Mouse (Mus musculus) frontal cortex, postnatal 10 days (tissue): ENCODE measurements around the gene Psmc3.

Experiments used
- DNase-seq, 2 experiments: peaks; one replicate each; pipeline ENCODE4 v3.0.0; 2022; ENCODE audit warnings: low spot score in 2 of 2, mixed read lengths in 1 of 2

Gene Psmc3

DNA sequence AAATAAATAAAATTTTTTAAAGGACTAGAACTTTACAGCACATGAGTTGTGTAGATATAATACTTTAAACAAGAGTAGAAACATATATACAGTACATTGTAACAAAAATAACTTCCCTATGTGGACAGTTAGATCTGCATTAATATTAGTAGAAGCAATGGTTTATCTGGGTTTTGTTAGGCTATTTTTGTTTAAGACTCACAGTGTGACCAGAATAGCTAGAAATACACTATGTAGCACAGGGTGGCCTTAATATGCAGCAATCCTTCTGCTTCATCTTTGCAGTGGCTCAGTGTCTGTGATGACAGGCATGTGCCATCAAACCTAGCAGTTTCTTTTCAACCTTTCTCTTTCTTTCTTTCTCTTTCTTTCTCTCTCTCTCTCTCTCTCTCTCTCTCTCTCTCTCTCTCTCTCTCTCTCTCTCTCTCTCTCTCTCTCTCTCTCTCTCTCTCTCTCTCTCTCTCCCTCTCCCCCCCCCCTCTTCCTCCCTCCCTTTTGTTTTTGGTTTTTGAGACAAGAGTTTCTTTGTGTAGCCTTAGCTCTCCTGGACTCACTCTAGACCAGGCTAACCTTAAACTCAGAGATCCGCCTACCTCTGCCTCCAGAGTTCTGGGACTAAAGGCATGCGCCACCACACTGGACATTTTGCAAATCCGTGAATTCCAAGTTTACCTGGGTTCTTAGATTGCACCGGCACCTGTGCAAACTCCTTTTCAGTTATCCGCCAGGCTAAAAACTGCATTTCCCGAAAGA is 452 bp upstream of the Psmc3 start:
- DNase-seq, result no peak

DNA sequence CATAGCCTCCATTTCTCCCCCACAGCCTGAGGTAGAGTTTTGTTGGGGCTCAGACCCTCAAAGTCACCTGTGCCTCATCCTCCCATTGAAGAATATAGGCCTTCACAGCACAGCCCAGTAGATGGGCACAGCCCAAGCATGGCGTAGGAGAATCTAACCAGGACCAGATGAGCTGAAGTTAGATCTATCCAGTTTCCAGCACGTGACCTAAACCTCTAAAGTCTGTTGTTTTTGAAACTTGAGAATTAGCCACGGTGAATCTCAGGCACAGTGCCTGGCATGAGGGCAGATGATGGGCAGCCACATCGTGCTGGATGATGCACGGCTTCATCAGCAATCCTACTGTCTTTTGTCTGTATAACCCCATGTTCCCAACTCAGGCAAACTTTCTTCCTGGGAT is 4.6 kb downstream of the Psmc3 start:
- no peak for DNase-seq

DNA sequence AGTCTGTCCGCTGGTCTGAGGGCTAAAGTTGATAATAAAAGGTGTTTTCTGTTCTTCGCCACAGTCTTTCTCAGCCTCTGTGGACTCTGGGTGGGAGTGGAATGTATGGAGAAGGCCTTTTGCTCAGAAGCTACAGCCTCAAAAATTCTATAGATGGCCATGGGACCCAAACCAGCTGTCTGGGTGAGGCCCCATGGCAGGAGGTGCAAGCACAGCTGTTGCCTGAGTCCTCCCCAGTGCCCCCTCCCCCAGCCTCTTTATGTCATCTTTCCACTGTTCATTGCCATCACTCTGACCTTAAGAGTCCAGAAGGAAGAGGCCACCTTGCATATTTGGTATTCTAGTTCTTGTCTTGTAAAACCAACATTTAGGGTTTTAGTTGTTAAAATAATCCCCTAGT is 5.6 kb downstream of the Psmc3 start:
- no peak for DNase-seq

DNA sequence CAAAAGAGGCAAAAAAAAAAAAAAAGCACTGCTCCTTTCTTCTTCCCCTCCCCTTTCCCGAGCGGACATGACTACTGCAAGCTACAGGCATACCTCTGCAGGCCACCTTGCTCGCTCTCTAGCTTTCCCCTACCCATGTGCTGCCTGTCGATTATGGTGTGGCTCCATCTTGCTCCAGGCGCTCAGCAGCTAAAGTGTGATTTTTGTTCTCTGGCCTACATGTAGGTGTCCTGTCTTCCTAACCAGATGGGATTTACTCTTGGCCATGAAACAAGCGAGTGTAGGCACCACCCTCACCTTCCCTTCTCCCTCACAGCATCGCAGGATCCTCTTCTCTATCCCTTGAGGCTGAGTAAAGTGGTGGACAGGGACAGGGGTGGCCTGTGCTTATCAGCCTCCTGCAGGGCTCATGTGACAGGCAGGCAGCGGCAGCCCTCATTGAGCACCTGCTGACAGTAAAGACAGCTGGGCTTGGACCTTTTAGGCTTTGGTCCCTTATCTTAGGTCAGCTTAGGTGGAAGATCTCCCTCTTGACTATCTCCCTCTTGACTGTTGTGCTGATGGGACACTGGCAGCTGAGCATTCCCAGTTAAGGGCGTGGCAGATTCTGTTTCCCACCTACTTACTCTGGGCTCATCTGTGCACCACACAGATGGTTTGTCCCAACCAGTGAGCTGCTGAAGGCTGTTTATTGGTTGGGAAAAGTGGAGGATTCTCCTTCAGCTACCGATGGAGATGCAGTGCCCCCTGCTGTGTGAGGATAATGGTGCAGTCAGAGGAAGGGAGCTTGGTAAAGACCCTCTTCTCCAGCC is 6.9 kb downstream of the Psmc3 start:
- peak in 1 of 2 experiments; percentile 68 for DNase-seq

DNA sequence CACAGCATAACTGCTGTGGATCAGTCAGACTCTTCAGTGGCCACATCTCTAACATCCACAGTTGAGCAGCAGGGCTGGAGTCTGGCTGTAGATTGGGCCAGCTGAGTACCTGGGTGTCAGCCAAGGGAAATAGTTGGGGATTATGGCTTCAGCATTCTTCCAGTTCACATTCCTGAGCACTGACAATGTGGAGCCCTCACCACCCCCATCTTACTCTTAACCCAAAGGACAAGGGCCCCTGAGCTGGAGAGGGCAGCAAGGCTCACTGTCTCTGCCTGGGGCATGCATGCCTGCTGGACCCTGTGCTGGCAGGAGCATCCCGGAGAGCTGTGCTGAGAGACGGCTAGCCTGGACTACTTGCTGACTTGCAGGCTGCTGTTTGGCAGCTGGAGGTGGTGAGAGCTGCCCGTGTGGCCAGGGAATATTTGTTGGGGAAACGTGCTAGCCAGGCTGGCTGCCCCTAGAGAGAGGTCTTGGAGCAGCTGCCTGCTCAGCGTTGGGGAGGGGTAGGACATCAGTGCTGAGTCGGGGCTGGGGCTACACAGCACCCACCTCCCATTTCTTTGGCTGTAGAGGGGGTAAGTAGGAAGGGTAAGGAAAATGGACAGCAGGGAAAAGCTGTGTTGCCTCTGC is 8.2 kb downstream of the Psmc3 start:
- no peak for DNase-seq

DNA sequence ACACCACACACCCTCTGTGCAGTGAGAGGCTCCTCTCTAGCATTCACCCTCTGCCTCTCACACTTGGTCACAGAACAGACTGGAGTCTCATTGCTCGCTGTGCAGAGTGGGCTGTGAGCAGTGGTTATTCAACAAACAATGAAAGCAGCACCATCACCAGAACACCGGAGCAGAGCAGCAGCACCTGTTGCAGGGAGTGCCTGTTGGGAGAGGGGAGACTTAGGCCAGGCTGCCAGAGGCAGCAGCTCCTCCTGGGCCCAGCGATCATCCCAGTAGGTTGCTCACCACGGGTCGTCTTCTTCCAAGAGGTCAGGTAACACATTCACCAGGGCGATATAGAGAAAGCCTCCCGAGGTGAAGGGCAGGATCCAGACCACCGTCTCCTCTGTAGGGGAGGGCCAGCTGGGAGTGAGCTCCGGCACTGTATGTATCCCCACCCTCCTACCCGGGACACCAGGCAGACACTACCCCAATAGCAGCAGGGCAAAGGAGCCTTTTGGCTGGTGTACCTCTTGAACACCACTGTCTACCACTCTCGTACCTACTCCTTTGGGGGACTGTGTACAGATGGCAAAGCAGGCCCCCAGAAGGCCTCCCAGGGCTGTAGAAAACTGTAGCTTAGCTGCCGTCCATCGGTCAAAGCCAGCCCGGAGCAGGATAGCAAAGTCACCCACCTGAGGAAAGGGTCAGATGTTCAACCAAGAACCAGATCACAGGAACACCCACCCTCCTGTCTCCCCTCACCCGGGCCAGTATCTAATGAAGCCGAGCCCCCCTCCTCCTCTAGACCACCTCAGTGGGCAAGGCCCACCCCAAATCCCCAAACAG is 9.2 kb downstream of the Psmc3 start:
- no peak for DNase-seq

DNA sequence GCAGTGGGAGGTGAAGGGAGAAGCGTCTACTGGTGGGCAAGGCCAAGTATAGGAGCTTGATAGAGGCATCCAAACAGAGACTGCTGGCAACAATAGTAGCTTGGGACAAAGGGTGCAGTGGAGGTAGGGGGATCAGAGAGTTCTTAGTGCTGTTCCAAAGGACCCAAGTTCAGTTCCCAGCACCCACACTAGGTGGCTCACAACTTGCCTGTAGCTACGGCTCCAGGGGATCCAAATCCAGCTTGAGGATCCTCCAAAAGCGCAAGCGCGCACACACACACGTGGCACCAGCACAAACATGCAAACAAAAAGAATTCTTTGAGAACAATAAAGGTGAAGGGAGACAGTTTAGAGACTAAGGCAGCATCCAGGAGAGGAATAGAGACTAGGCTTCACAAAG is 10.4 kb downstream of the Psmc3 start:
- no peak for DNase-seq

DNA sequence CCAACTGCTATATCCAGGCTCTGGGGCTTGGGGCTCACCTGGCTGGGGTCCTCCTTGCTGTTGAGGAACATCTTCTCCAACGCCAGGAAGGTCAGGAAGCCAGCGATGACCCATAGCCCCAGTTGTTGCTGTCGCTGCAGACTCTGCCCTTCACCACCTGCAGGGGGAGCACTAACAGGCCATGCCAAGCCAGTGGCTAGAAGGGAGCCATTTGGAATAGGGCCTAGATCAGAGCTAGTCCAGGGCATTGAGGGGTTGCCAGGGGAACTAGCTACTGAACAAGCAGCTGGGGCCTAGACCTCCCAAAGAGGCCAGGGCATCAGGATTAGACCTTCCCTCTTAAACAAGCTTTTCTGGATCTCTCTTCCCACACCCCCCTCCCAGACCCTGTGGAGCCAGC is 11.7 kb downstream of the Psmc3 start:
- DNase-seq, result no peak

DNA sequence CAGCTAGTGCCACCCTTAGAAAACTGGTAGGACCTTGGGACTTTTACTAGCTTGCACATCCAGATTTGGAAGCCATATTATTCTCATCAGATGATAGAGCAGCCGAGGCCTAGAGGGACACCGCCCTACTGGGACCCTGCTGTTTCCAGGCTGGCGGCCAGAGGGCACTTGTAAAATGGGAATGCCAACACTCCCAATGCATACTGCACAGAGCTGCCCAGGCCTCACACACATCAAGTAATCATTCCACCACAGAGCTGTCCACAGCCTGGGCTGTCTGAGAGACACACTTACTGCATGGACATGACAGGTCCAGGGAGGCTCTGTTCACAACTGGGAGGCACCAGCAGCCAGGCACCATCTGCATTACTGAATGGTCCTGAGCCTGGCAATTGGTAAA is 12.6 kb downstream of the Psmc3 start:
- no peak for DNase-seq

DNA sequence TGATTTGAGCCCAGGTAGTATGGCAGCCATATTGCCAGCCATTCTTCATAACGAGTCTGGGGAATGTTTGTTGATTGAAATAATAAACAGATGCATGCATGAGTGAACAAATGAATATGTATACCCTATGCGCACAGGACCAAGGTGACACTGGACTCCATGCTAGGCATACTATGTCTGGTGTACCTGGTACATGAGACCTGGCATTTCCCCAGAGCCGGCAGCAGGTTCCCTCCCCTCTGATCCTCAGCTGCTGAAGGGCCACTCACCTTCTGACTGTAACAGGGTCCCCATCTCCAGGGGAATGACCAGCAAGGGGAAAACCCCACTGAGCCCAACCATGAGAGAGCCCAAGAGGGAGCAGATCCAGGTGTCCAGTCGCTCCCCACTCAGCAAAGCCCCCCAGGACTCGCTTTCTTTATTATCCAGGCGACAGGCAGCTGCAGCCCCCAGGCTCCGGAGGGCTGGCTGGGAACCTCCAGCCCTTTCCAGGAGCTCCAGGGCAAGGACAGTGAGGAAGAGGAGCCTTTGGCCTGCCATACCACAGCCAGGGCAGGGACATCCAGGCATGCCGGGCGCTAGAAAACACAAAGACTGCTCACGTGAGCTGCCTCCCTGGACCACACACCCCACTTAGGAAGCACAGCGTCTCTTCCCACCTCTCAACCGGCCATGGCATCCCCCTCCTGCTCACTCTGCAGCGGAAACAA is 14.5 kb downstream of the Psmc3 start:
- DNase-seq, result no peak

DNA sequence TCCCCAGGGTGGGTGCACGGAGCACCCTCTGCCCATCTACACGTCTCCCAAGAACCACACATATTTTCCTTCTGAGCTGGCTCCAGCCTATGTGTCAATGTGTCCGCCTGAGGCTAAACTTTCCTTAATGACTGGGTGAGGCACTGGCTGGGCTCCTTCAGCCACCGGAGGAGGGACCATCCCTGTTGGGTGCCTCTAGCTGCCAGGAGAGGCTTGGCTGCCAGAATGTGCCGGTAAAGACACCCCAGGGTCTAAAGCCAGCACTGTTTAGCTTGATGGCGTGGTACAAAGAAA is 15.0 kb downstream of the Psmc3 start:
- DNase-seq, result no peak

DNA sequence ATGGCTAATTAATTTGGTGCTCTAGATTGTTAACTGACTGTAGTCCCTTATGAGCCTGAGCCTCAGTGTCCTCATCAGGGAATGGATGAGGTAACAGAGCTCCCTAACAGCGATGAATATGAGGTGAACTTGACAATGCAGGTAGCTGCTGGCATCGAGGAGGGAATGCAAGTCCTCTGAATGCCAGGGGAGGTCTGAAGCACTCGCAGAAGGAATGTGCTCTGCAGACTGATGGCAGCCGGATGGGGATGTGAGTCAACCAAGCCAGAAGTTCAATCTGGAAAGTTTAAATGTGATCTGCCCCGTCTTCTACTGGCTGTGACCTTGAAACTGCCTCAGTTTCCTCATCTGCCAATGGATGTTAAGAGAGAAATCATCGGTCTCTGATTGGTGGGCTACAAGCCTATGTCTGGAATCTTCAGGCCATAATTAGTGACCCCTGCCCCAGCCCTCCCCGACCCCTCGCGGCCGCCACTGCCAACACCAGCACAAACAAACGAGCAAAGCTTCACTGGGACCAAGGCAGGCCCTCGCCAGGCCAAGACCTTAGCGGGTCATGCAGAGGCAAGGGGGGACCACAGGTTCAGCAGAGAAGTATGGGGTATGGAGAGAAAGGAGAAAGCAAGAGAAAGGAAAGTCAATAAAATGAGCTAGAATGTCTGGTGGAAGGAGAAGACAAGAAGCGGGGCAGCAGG is 15.6 kb downstream of the Psmc3 start:
- DNase-seq, result no peak

DNA sequence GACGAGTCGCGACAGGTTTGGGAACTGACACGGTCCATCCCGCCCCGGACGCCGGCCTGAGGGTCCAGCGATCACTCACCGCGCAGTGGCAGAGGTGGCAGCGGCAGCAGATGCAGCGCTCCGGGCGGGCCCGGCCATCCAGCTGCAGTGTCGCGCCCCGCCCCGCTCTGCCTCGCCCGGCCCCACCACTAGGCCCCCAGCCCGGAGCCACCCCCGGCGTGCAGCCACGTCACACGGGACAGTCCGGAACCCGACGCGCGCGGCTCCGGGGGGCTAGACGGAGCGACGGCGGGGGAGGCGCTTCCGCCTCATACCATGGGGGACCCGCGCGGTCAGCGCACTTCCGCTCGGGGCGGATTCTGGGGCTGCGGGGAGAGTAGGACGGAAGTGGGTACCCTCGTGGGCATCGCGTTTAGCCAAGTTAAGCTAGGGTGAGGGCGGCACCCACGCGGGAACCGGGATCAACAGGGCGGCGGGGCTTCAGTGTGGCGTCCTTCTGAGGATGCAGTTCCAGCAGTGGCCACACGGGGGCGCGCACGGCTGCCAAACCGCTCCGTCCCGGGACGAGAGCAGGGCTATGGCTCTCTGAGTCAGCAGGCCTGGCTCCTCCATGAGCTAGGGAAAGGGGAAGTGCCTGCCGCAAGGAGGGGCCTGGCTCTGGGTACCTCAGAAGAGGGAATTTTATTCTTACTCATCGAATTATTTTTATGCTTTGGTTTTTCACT is 16.4 kb downstream of the Psmc3 start, which contains the start of gene Slc39a13:
Gene Slc39a13 (minus strand): TSS at position 342 of the 725 bp plus-strand sequence.
- DNase-seq, result peak; percentile 95 to 96

DNA sequence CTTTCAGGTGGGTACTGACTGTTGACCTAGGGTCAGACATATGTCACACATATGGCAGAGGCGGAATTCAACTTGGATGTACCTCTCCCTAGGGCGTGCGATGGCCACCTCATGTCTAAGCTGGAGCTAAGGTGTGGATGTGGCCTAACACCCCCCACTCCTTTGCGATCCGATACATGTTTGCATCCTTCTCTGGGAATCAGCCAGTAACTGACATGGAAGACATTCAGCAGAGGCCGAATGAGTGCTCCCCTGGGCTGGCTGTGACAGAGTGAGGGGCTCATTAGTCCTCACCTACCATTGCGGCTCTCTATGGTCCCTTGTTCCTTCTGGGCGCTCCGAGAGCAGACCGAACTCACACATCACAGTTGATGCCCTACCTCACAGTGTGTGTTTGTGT is 17.2 kb downstream of the Psmc3 start:
- no peak for DNase-seq

DNA sequence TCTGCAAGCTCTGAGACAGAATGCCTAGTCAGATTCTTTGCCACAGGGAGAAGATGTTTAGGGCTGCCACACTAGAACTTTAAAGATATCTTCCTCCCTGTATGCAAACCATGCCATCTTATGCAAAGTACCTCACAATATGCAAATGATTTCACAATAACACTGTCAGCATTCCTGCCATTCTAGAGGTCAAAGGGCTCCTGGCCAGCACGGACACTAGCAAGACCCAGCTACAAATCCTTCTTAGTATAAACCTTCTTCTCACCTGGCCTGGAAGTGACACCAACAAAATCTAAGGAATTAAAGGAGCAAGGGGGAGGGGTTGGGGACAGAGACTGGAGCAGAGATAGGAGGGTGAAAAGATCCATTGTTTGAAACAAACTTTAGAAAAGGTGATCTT is 18.3 kb downstream of the Psmc3 start:
- DNase-seq, result no peak

DNA sequence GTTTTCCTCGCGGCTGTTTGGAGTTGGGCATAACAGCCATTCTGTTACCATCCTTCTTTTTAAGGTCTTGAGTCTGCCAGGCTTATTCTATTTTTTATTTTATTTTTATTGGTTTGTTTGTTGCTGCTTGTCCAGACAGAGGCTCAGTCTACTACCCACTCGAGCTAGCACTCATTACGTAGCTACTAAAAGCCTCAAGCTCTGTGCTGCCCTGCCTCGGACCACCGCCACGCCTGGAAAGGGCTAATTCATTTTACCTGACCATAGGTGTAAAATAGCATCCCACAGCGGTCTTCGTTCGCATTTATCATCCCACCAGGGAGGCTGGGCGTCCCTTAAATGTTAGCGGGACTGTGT is 24.1 kb downstream of the Psmc3 start:
- DNase-seq, result no peak

DNA sequence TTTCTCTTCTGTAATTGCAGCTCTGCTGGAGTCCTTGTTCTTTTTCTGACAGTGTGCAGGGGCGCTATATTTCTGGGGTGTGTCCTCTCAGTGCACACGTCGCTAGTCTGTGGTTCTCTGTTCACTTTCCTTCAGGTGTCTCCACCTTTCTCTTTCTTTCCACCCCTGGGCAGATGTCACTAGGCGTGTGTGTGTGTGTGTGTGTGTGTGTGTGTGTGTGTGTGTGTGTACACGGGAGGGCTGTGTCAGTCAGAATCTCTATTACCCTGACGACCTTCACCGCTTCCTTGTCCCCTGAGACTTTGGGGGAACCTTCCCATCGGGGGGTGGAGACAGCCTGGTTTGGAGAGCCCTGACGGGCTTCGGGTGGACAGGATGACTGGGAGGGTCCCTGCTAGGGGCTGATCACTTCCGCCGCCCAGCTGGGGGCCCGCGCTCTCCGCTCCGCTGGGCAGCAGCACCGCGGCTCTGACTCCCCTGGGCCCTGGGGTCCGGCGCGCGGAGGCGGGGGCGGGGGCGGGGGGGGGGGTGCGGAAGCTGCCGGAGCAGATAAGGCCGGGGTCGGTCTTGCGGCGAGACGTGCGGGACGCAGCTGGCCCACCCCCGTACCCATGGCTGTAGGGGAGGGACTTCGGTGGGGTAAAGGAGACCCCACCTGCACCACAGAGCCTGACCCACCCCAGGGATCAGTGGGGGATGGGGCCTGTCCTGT is 24.7 kb downstream of the Psmc3 start:
- no peak for DNase-seq

DNA sequence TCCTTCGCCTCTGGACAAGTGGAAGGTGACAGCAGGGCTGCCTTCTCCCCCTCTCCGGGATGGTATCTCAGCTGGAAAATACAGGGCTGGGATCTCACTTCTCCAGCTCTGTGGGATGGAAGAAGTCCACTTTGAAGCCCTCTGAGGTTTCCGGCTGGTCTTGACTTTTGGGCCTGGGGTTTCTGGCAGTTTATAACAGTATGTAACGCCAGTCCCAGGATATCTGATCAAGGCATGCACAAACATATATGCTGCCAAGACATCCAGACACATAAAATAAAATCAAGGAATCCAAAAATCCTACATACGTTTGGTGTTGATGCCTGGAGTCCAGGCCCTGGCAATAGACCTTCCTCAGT is 25.2 kb downstream of the Psmc3 start:
- DNase-seq, result no peak

DNA sequence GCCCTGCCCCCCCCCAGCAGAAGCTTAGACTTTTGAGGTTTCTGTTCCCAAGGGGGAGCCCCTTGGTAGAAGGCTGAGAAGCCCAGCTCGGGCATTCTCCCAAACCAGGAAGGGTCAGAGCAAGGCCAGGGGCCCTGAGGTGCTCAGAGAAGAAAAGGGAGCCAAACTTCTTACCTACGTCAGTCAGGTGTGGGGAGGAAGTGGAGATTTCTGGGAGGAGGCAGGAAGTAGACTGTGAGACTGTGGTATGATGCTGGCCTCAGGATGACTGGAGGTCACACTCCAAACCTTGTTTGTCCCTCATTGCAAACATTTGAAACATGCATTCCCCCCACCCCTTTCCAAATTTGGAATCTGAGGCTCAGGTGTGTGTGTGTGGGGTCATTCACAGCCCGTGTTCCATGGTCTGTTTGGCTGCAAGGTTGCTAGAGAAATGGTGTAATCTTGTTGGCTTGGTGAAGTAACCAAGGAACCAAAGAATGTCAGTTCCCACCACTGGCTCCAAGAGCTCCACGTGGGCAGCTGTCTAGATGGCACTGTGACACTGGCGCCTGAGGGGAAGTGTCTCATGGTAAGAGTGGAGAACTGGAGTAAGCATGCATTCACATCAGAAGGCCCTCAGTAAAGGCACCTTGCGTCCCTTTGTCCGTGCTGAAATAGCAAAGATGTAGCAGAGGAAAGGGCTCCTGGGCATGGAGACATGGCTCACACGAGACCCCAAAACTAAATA is 27.1 kb downstream of the Psmc3 start:
- DNase-seq, result no peak
